Mouse (Mus musculus) cortical plate, adult 2 months (tissue): ENCODE measurements around the gene Rpusd2.

Source experiments
- CTCF ChIP-seq: fragments of 200-500 bp; IDR thresholded peaks from 2 replicates; pipeline ENCODE4 v1.5.1; 2011; ENCODE audit warnings: mild to moderate bottlenecking, control low read depth, low read length; ENCODE audit not compliant: insufficient read depth; ENCODE audit errors: extremely low read depth
- POLR2A ChIP-seq: fragments of 200-500 bp; IDR thresholded peaks from 2 replicates; pipeline ENCODE4 v1.6.1; 2011; ENCODE audit warnings: mild to moderate bottlenecking, low read length, control low read depth; ENCODE audit not compliant: insufficient read depth; ENCODE audit errors: extremely low read depth

GRCm38 (mm10) chr2:119014989-119015388 is 19.6 kb upstream of the Rpusd2 start:
- TF ChIP-seq CTCF (no peak), POLR2A (no peak)
